Mouse (Mus musculus) heart, postnatal 0 days (tissue): Measurements from ENCODE around the gene Mybbp1a. TPM values are rescaled to one million over a fixed set of nuclear protein-coding genes. Genes with fewer than 3 reads are reported as not detected.

Source experiments
- ATAC-seq: fragments of 200-750 bp; cut with Nextera tagmentation; 2 replicates; pipeline ENCODE4 v1.8.0; 2017; ENCODE audit warnings: low read depth, moderate number of reproducible peaks, moderate library complexity; ENCODE audit not compliant: insufficient read depth
- DNase-seq: peaks from one replicate; pipeline ENCODE4 v3.0.0-alpha.2; 2016; ENCODE audit warnings: low spot score
- H3K27ac ChIP-seq: fragments of 300-500 bp; sonication (generic); 2 replicates; pipeline ENCODE4 v1.5.1; 2014; ENCODE audit warnings: low read depth, mild to moderate bottlenecking
- H3K27me3 ChIP-seq: fragments of 300-500 bp; sonication (generic); 2 replicates; pipeline ENCODE4 v1.6.1; 2014; ENCODE audit warnings: low read length, mixed read lengths; ENCODE audit not compliant: control insufficient read depth, insufficient read depth
- H3K36me3 ChIP-seq: fragments of 300-500 bp; sonication (generic); replicated peaks from 2 replicates; pipeline ENCODE4 v1.6.1; 2014; ENCODE audit warnings: low read length, mixed read lengths; ENCODE audit not compliant: control insufficient read depth, insufficient read depth
- H3K4me1 ChIP-seq: fragments of 300-500 bp; sonication (generic); 2 replicates; pipeline ENCODE4 v1.6.1; 2014; ENCODE audit warnings: antibody characterized with exemption; ENCODE audit not compliant: control insufficient read depth, insufficient read depth
- H3K4me2 ChIP-seq: fragments of 300-500 bp; sonication (generic); 2 replicates; pipeline ENCODE4 v1.6.1; 2014; ENCODE audit warnings: low read depth, mild to moderate bottlenecking, low read length, moderate library complexity
- H3K4me3 ChIP-seq: fragments of 300-500 bp; sonication (generic); 2 replicates; pipeline ENCODE4 v1.5.1; 2014; ENCODE audit warnings: low read depth, low read length
- H3K9ac ChIP-seq: fragments of 300-500 bp; sonication (generic); replicated peaks from 2 replicates; pipeline ENCODE4 v1.6.1; 2014; ENCODE audit warnings: low read depth, low read length, mixed read lengths
- H3K9me3 ChIP-seq: fragments of 300-500 bp; sonication (generic); replicated peaks from 2 replicates; pipeline ENCODE4 v1.6.1; 2016; ENCODE audit warnings: low read length; ENCODE audit not compliant: control insufficient read depth
- CTCF ChIP-seq: IDR thresholded peaks from 2 replicates; pipeline ENCODE4 v1.5.1; 2016; ENCODE audit warnings: antibody characterized with exemption, control low read depth, low read depth
- EP300 ChIP-seq: IDR thresholded peaks from 2 replicates; pipeline ENCODE4 v1.6.1; 2016; ENCODE audit warnings: antibody characterized with exemption, low read depth
- WGBS: fragments of 180-500 bp; shearing (Covaris S2); extraction: QIAGEN DNeasy Blood & Tissue Kit; methylation state at CpG from one replicate; pipeline ENCODE4 v1.1.7; 2014; 5-methylcytosine and 5-hydroxymethylcytosine counted together
- polyA plus RNA-seq: library from polyadenylated mRNA; unstranded; fragments of >200 nt; fragmentation: Nextera tagmentation; extraction: Ambion mirVana; gene quantifications from 2 replicates; pipeline ENCODE4 v1.2.1, GENCODE M21; 2015
- total RNA-seq: library from RNA; depleted of rRNA; stranded (reverse); fragments of >200 nt; gene quantifications from 2 replicates; pipeline ENCODE4 v1.2.3, GENCODE M21; 2014; ENCODE audit warnings: low replicate concordance

The Mybbp1a gene
- total and polyA plus RNA-seq, 2 experiments from 2014 or later, result 20.5 to 42.1 TPM

DNA sequence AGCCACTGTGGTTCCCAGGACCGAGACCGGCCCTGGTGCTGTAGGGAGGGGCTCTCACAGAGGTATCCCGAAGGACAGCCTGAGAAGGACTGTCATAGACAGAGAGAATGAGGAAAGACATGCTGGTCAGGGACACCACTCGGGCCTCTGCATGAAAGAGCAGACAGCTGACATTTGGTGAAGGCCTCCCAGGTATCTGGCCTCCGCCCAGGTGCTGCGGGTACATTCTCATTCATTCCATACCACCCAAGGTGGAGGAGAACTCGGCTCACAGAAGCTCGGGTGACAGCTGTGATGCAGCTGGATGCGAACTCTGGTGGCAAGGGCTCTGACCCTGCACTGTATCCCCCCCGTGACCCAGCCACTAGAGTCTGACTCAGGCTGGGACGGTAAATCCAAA, 44.8 kb downstream of the Mybbp1a start:
- DNase-seq (no peak), ATAC-seq (no peak)
- TF ChIP-seq CTCF (no peak), EP300 (no peak)
- no peaks in the 10 kb centered on the region for H3K9me3 ChIP-seq
- H3K27me3 ChIP-seq, result peaks cover 34% of the 10 kb centered on the region
- H3K27ac ChIP-seq, result no peak overlapping the region
- no peaks in the 10 kb centered on the region for H3K36me3 ChIP-seq
- H3K4me1 ChIP-seq, result peaks cover 15% of the 10 kb centered on the region
- no peak overlapping the region for H3K4me3 ChIP-seq
- H3K9ac ChIP-seq, result no peak overlapping the region
- 70% methylated on average over 11 of the region's 11 CpGs for WGBS
- no peak overlapping the region for H3K4me2 ChIP-seq

DNA sequence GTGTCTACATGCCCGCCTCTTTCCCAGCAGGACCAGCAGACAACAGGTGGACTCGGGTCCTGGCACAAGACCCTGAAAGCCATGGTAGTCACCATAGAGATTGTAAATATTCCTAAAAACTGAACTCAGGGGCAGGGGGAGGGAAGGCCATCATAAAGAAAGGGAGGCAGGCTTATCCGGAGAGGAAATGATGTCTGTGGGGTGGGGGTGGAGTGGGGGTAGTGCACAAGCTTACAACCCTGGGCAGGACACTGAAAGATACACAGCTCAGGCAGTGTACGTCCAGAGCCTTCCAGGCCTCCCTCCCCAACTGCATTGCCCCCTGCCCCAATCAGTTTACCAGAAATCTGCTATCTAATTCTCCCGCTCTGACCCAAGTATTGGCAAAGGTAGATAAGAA, 46.0 kb downstream of the Mybbp1a start:
- no peaks in the 10 kb centered on the region for H3K36me3 ChIP-seq
- H3K4me2 ChIP-seq, result peak overlapping the region; percentile 98
- H3K9me3 ChIP-seq, result no peaks in the 10 kb centered on the region
- H3K4me1 ChIP-seq, result peaks cover 4% of the 10 kb centered on the region
- peaks cover 40% of the 10 kb centered on the region for H3K27me3 ChIP-seq
- H3K27ac ChIP-seq, result peak overlapping the region; percentile 43
- 49% methylated on average over 5 of the region's 5 CpGs for WGBS
- ATAC-seq (no peak), DNase-seq (no peak)
- no peak overlapping the region for H3K4me3 ChIP-seq
- TF ChIP-seq CTCF (no peak), EP300 (no peak)
- no peak overlapping the region for H3K9ac ChIP-seq

DNA sequence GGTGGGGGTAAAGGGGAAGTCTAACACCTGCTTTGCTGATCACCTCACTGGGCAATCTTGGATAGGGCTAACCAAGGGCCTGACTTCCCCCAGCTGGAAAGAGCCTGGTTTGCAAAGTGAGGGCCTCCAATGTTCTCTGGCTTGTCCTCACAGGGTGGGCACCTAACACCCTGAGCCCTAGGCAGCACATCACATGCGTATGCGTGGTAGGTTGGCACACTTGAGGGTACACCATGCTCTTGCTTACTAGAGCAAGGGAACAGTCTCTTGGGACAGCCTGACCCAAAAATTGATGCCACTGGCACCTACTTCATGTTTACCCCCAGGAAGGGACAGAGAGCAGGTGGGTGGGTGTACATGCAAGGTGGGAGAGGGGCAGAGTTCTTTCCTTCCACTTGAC, 46.6 kb downstream of the Mybbp1a start:
- Histone ChIP-seq H3K4me1 (no peaks in the 10 kb centered on the region), H3K9me3 (no peaks in the 10 kb centered on the region), H3K27ac (peak overlapping the region; percentile 43), H3K36me3 (no peaks in the 10 kb centered on the region), H3K4me3 (peak overlapping the region; percentile 73), H3K27me3 (peaks cover 40% of the 10 kb centered on the region), H3K9ac (peak overlapping the region; percentile 68; the same call in 1 of the 2 replicates), H3K4me2 (peak overlapping the region; percentile 98)
- TF ChIP-seq CTCF (no peak), EP300 (no peak)
- no peak for ATAC-seq
- 90% methylated on average over 2 of the region's 2 CpGs for WGBS
- no peak for DNase-seq

DNA sequence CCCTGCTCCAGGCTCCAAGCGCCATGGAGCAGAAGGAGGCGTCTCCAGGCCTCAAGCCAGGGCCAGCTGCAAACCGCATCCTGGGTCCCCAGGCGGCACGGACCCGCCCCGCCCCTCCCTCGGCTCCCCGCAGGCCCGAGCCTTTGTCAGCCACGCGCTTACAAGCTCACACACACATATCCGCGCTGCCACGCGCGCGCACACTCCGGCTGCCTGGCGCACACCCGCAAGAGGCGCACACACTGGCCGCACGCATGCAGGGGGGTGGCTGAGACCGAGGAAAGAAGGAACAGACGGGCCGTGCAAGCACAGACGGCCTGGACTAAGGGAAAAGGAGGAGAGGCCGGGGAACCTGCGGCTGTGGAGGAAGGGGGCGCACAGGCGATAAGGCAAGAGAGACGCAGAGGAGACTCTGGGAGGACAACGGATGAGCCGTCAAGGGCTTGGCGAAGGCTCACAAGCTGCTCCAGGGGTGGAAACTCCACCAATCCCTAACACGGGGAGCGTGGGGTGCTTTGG, 47.7 kb downstream of the Mybbp1a start:
- DNase-seq, result no peak
- Histone ChIP-seq H3K9me3 (no peaks in the 10 kb centered on the region), H3K4me2 (peak overlapping the region; percentile 98), H3K9ac (peak overlapping the region; percentile 68), H3K36me3 (no peaks in the 10 kb centered on the region), H3K27me3 (peaks cover 40% of the 10 kb centered on the region), H3K27ac (peak overlapping the region; percentile 58), H3K4me1 (no peaks in the 10 kb centered on the region), H3K4me3 (peak overlapping the region; percentile 73)
- 1% methylated on average over 38 of the region's 38 CpGs for WGBS
- no peak for TF ChIP-seq EP300
- no peak for TF ChIP-seq CTCF
- peak; percentile 18; the same call in 1 of the 2 replicates for ATAC-seq

DNA sequence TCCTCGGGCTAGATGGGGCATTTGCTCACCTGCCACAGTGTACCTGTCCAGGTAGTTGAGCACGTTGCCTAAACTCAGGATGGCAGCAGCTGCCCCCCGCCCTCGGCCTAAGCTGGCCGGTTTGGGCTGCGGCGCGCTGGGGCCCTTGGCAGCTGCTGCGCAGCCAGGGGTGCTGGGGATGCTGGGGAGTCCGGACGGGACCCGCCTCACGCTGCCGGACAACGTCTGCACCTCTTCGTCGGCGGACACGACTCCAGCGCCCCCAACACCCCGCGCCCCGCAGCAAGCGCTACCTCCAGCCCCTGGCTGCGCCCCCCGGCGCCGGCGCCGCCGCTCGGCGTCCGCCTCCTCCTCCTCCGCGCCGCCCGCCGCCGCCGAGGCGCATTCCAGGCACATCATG, 48.2 kb downstream of the Mybbp1a start:
- H3K36me3 ChIP-seq, result no peaks in the 10 kb centered on the region
- peak overlapping the region; percentile 73 for H3K4me3 ChIP-seq
- WGBS, result under 1% methylated on average over 25 of the region's 42 CpGs
- TF ChIP-seq CTCF, result no peak
- H3K27ac ChIP-seq, result peak overlapping the region; percentile 58
- peak overlapping the region; percentile 68 for H3K9ac ChIP-seq
- no peaks in the 10 kb centered on the region for H3K4me1 ChIP-seq
- H3K9me3 ChIP-seq, result no peaks in the 10 kb centered on the region
- peak; percentile 2; the same call in 1 of the 2 replicates for ATAC-seq
- peak overlapping the region; percentile 98 for H3K4me2 ChIP-seq
- peaks cover 40% of the 10 kb centered on the region for H3K27me3 ChIP-seq
- DNase-seq, result no peak

DNA sequence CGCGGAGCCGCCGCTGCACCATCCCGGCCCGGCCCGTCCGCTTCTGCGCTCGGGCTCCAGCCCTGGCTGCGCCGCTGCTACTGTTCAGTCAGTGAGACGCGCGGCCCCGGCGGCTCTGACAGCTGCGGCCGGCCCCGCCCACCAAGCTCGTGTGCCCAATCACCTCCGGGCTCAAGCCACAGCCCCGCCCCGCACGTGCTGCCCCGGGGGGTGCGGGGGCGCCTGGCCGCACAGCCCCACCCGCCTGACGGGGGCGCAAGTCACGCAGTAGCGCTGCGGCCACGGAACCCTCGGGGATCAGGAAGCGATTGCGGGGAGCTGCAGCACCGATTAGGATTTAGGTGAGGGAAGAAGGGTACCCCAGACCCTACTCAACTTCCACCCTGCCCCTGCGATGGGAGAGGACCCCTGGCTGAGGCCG, 48.7 kb downstream of the Mybbp1a start, which contains the start of gene Spns2:
Gene Spns2 (minus strand): TSS at position 24 of the 421 bp plus-strand sequence.
- peaks cover 40% of the 10 kb centered on the region for H3K27me3 ChIP-seq
- peak; percentile 93 for ATAC-seq
- H3K9ac ChIP-seq, result peak within 1 kb of the TSS; percentile 68
- TF ChIP-seq EP300 (no peak), CTCF (peak; percentile 46)
- H3K36me3 ChIP-seq, result no peaks in the 10 kb centered on the region
- peak; percentile 81 for DNase-seq
- H3K4me3 ChIP-seq, result peak within 1 kb of the TSS; percentile 73
- peak within 1 kb of the TSS; percentile 58 for H3K27ac ChIP-seq
- peak within 1 kb of the TSS; percentile 98 for H3K4me2 ChIP-seq
- under 1% methylated on average over 32 of the region's 42 CpGs for WGBS
- H3K4me1 ChIP-seq, result no peaks in the 10 kb centered on the region
- H3K9me3 ChIP-seq, result no peaks in the 10 kb centered on the region
